In genomic region chr6:83054074-83054851, GRCm38 (mm10) we compare ENCODE assay signal across 8 mouse cellular contexts. TPM values are rescaled to one million over a fixed set of nuclear protein-coding genes. Genes with fewer than 3 reads are reported as not detected.
A peak's percentile ranks its signal among the peaks of the same experiment; 100 is the strongest.
DNase-seq lines count a peak whose midpoint lies in the region; ATAC-seq and TF ChIP-seq lines count a peak whose summit lies in the region.

Gene Aup1, plus strand, starts transcription at chr6:83054521.

- H3K4me2 ChIP-seq in kidney, embryonic 14.5 days (replicated peaks; ENCODE audit: low read depth, low read length) = peak within 1 kb of the TSS; percentile 95
- peak within 1 kb of the TSS; percentile 89 for H3K4me2 ChIP-seq in limb, embryonic 15.5 days

- ATAC-seq in kidney, embryonic 14.5 days (ENCODE audit: low FRiP score, low TSS enrichment) = peak; percentile 96
- peak; percentile 93 for ATAC-seq in limb, embryonic 15.5 days (ENCODE audit: insufficient number of reproducible peaks, low FRiP score, low TSS enrichment, low read depth)

- 0 out of 2 replicates have a peak, but pooled peaks cover 5% of the 10 kb centered on the region for H3K4me1 ChIP-seq in bone marrow macrophage, adult 2 months (ENCODE audit: control insufficient read depth, insufficient read depth, low read length)
- peaks cover 5% of the 10 kb centered on the region for H3K4me1 ChIP-seq in embryonic fibroblast, embryonic 13.5 days (ENCODE audit: control insufficient read depth, insufficient read depth, low read length)
- peaks cover 20% of the 10 kb centered on the region for H3K4me1 ChIP-seq in kidney, embryonic 14.5 days (ENCODE audit: control insufficient read depth, insufficient read depth, low read length)
- H3K4me1 ChIP-seq in limb, embryonic 15.5 days = peaks cover 29% of the 10 kb centered on the region

- TF ChIP-seq CTCF in bone marrow macrophage, adult 2 months (IDR thresholded peaks at IDR 0.05; ENCODE audit: low read depth, low read length) = no peak
- no peak for TF ChIP-seq CTCF in embryonic fibroblast, embryonic 13.5 days (IDR thresholded peaks at IDR 0.05; ENCODE audit: borderline replicate concordance, insufficient read depth, low read length)

- peak; percentile 93 for DNase-seq in A20 (ENCODE audit: low read depth, low spot score)
- peak; percentile 96 to 97 for DNase-seq in heart, adult 9 months (ENCODE audit: low spot score in 2 of 2)
- DNase-seq in monocyte, adult 2 months (ENCODE audit: low read depth in 1 of 2, low spot score in 2 of 2) = peak; percentile 90 to 94
- peak; percentile 98 to 99 for DNase-seq in spleen, postnatal 36 days (ENCODE audit: low spot score in 2 of 2)

- H3K4me3 ChIP-seq in bone marrow macrophage, adult 2 months (ENCODE audit: insufficient read depth, low read length) = peak within 1 kb of the TSS; percentile 86
- peak within 1 kb of the TSS; percentile 69 for H3K4me3 ChIP-seq in embryonic fibroblast, embryonic 13.5 days (ENCODE audit: insufficient read depth, low read length)
- peak within 1 kb of the TSS; percentile 70 for H3K4me3 ChIP-seq in kidney, embryonic 14.5 days (ENCODE audit: low read length)
- H3K4me3 ChIP-seq in limb, embryonic 15.5 days = peak within 1 kb of the TSS; percentile 66

- H3K27me3 ChIP-seq in kidney, embryonic 14.5 days (ENCODE audit: control insufficient read depth, insufficient read depth, low read length) = no peaks in the 10 kb centered on the region
- H3K27me3 ChIP-seq in limb, embryonic 15.5 days = 0 out of 2 replicates have a peak, but pooled peaks cover 2% of the 10 kb centered on the region

- peak within 1 kb of the TSS; percentile 91 for H3K9ac ChIP-seq in kidney, embryonic 14.5 days (ENCODE audit: low read depth, low read length)
- H3K9ac ChIP-seq in limb, embryonic 15.5 days = peak within 1 kb of the TSS; percentile 83

- H3K36me3 ChIP-seq in kidney, embryonic 14.5 days (ENCODE audit: control insufficient read depth, insufficient read depth, low read length) = peaks cover 43% of the 10 kb centered on the region
- H3K36me3 ChIP-seq in limb, embryonic 15.5 days = peaks cover 37% of the 10 kb centered on the region

- H3K27ac ChIP-seq in bone marrow macrophage, adult 2 months (ENCODE audit: insufficient read depth, low read depth, low read length) = peak within 1 kb of the TSS; percentile 69
- H3K27ac ChIP-seq in embryonic fibroblast, embryonic 13.5 days (ENCODE audit: insufficient read depth, low read length) = peak within 1 kb of the TSS; percentile 74
- peak within 1 kb of the TSS; percentile 79 for H3K27ac ChIP-seq in kidney, embryonic 14.5 days (ENCODE audit: low read depth, low read length)
- H3K27ac ChIP-seq in limb, embryonic 15.5 days = peak within 1 kb of the TSS; percentile 91

- no peak for TF ChIP-seq POLR2A in bone marrow macrophage, adult 2 months (IDR thresholded peaks at IDR 0.05; ENCODE audit: borderline replicate concordance, low read depth, low read length)
- TF ChIP-seq POLR2A in embryonic fibroblast, embryonic 13.5 days (IDR thresholded peaks at IDR 0.05; ENCODE audit: low read depth, low read length) = peak; percentile 70

- no peaks in the 10 kb centered on the region for H3K9me3 ChIP-seq in kidney, embryonic 14.5 days (ENCODE audit: control insufficient read depth, low read length)
- H3K9me3 ChIP-seq in limb, embryonic 15.5 days = no peaks in the 10 kb centered on the region

- WGBS in kidney, embryonic 14.5 days = 1% methylated on average over 50 of the region's 64 CpGs
- WGBS in limb, embryonic 15.5 days = under 1% methylated on average over 61 of the region's 64 CpGs

RNA-seq across cellular contexts. Expression of gene Aup1, which starts in this region (rescaled TPM):
- 354 and 391 TPM in 2 replicates for polyA plus RNA-seq in bone marrow macrophage, adult 2 months (2012; ENCODE audit: insufficient read depth, insufficient read length, missing spikeins)
- polyA plus RNA-seq in embryonic fibroblast, embryonic 13.5 days (2011; ENCODE audit: insufficient read length, low read depth, missing spikeins) = 129 and 133 TPM in 2 replicates
- 144 and 156 TPM in 2 replicates for polyA plus RNA-seq in kidney, embryonic 14.5 days (2014; fragmentation: Nextera tagmentation; extraction: Ambion mirVana)
- 181 and 186 TPM in 2 replicates for polyA plus RNA-seq in limb, embryonic 15.5 days (2015; fragmentation: Nextera tagmentation; extraction: Ambion mirVana)

Comparison
In these comparisons a context has a peak if more than half of its experiments do, and no peak if none do; other contexts are left out.
1. Peak in every context shown above with its lines: DNase-seq, ATAC-seq, H3K4me3 ChIP-seq and H3K27ac ChIP-seq.